Mouse (Mus musculus) cerebellum, postnatal 25 days (tissue): ENCODE data around the gene Gm21964.

Experiments
- DNase-seq, 2 experiments: peaks; one replicate each; pipeline ENCODE4 v3.0.0; 2021; ENCODE audit warnings: mixed read lengths in 2 of 2

Gm21964 gene

DNA sequence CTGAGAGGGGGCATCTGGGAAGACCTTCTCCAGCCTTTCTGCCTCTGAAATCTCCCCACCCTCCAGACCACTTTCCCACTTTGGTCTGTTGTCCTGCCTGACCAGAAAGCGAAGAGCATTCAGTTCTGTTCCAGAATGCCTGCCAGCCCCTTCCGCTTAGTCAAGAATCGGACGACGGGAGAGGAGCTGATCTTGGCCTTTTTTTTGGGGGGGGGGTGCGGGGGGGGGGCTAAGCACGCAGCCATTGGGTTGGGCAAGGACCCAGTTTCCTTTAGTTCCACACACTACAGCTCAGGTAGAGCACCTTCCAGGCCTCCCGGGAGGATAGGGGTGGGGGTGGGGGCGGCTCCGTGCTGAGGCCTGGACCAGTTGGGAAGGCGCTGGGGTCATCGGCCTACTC lies at the start of gene Gm21964:
Gene Gm21964, plus strand, starts transcription at position 301 of the 400 bp plus-strand sequence.
- DNase-seq = no peak

DNA sequence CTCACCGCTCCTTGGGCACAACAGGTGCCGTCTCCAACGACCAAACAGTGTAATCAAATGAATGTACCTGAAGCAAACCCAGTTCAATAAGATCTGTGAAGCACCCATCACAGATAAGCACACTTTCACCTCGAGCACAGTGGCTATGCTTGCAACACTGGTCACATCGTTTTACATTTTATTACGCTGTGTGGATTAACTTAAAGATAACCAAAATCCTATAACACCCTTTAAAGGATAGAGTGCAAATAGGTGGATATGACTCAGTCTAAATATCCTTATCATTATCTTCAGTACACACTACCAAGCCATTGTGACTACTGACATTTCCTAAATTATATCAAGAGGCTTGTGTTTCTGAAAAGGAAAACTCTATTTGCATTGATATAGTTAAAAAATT lies 49.8 kb upstream of the Gm21964 start:
- DNase-seq = no peak

DNA sequence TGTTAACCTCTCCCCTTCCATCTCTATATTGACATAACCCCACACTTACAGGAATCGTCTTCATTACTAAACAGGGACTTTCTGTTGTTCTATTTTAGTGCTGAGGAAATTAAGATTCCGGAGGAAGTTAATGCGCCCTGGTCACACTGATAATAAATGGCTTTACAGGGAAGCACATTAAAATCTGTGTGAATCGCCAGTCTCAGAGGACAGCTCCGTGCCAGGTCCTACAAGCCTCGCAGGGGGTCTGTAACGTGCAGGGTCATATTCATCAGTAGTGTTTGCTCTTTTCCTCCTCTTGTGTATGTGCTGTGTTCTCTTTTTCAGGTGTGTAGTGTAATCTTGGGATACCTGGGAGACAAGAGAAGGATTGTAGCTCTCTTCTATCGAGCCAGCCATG lies 42.8 kb upstream of the Gm21964 start:
- no peak for DNase-seq

DNA sequence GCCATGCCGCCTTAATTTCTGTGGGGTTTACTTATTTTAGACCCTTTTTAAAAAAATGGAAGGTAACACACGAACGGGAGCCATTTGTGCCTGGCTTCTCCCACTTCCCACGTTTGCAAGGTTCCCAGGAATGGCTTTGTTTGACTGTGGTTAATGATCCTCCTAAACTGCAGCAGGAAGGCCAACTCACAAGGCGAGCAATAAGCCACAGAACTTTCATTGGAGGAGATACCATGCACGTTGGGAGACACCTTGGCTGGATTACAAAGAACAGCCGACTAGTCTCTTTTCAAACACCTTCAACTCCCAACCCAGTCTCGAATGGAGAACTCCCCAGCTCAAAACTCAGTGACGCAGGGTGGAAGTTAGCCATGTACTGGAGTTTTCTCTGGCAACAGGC lies 36.8 kb upstream of the Gm21964 start:
- no peak for DNase-seq

DNA sequence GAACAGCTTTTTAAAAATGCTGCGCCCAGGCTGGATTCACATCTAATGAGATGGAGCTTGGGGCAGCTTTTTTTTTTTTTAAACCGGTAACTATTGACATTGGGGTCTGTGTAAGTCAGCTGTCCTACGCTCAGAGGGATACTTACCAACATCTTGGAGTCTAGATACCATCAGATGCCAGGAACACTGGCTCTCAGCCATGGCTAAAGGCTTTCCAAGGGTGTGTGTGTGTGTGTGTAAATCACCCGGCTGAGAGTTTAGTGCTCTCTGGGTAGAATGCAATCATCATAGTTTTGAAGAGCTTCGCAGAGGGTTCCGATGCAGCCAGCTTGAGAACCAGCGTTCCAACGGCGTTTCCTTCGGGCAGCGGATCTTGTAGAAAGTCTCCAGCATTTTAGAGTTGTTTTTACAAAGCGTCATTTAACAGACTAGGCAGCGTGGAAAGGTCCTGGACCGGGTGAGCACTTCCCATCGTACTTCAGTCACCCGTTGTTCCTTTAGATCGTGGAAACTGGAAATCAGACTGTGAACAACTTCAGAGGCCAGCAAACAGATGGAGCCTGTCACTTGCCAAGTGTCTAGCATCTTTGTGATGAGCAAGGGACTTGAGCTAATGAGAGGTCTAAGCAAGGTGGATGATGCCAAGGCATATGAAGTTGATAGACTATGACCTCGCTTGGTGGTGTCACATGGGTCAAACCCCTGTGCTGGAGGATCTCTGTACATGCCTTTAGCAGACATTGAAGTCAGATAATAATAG lies 36.2 kb upstream of the Gm21964 start:
- DNase-seq = peak; percentile 24 to 48

DNA sequence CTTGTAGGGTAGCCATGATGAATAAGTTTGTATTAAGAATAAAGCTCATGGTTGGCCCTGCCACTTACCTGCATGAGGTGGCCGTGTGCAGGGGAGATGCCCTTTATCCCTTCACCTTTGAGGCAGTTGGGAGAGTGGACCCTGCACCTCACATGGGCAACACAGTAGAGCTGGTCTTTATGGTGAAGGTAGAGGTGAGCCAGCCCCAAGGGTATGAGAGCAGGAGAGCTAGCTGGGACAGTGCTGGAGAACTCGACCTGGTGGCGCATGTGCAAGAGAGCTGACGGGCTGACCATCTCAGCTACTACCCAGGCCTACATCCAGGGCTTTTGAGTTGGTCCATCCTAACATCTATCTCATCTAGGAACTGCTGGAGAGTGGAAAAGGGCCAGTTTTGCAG lies 35.3 kb upstream of the Gm21964 start:
- no peak for DNase-seq

DNA sequence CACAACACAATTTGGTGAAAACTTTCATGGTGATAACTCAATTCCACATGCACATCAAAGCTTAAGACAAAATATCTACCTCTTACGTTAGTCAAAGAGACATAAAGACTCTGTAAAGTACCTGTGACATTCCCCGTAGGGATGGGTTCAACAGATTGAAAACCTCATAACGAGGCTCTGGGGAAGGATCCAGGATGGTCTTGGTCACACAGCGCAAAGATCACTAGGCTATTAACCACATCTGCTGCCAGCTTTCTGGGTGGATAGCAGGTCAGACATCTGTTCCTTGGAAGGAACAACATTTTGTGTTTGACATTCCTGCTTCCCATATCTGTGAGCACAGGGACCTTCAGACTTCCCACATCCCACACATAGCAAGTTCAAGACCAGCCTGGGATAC lies 31.3 kb upstream of the Gm21964 start:
- DNase-seq = no peak

DNA sequence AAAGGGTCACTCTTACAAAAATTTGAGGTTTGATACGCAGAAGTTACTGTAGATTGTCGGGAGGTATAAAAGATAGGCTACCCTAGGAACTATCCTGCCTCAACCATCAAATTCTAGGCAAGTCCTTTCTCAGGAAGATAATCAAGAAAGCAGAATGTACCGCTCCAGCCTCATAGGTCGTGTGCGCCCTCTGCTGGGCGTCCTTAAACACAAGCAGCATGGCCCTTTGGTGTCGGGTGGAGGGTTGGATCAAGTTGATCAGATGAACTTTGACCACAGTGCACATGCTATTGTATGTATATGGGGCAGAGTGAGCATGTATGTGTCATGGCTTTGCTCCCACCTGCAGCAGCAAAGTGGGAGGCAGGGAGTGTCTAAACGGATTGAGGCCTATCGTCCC lies 29.4 kb upstream of the Gm21964 start:
- DNase-seq = peak; percentile 70 to 85

DNA sequence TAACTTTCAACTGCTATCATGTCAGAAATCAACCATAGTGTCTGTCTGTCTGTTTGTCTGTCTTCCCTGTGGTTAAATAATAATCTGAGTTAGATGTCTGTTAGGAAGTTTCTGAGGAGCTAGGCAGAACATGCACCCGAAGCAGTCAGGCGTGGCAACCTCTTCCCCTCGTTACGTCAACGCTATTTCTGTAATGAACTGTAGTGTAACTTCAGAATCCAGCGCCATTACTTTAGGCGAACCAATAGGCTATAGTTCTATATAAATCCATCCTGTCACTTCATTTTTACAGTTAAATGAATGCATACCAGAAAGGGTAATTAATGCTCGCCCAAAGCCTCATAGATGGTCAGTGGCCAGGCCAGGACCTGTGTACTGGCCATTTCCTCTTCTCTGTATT lies 26.5 kb upstream of the Gm21964 start:
- no peak for DNase-seq

DNA sequence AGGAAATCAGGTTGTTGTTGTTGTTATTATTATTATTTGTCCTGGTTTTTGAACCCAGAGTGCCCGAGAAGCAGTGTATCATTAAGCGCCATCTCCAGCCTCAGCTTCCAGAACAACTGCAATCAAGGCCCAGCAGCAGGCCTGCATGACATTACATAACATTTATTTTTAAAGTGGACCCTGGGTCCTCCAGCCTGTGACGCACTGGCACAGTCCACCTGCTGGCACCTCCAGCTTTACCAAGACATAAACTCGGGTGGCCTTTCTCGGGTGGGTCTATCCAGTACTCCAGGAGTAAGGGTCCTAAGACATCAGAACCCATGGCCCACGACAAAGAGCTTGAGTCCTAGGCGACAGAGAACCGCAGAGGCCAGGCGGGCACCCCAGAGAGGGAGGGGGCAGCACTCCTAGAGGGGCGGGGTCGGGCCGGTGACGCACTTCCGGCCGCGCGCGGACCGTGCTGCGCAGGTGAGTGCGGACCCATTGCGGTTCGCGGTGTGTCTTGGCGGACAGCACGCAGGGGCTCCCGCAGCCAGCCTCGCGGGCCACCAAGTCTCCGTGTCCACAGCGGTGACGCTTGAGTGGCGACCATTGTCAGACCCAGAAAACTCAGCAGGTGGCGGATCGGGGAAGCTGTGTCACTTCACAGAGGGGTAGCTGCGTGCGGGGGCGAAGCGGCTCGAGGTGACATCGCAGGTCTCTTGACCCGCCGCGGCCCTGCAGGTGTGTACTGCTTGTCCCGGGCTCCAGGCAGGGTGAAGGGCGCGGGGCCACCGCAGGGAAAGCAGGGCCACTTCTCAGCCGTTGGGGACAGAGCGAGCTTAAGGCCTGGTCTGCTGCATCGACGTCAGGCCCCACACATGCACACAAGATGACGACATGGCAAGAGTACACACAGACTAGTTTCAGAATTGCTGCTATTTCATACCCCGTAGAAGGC lies 21.5 kb upstream of the Gm21964 start, which contains the start of gene Zfp612:
Gene Zfp612, plus strand, starts transcription at position 465 of the 940 bp plus-strand sequence.
- peak; percentile 91 to 92 for DNase-seq

DNA sequence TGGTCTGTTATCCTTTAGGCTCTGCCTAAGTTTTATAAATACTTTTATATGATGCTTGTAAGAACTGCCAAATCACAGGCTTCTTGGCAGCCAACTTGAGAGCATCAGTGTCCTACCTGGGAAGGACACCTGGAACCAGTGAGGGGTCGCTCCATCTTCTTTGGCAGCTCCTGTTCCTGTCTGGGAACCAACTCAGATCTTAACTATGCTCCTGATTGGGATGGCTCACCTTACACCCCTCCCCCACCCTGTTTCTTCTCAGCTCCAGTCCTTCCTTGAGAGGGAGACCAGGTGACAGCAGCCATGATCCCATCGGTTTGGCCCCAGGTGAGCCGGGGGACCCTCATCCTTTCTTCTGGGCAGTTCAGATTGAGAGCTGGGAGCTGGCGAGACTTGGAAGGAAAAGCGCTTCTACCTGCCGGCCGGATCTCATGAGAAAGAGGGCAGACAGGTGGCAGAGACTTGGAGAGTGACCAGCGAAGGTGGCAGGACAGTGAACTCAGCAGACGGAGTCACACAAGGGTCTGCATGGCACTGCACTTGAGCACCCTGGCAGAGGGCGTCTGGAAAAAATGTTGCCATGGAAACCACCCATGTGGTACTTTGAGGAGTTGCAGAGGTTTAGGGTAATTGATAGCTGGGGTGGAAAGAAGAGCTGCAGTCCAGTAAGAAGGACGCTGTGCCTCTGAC lies 18.4 kb upstream of the Gm21964 start:
- peak; percentile 25 to 47 for DNase-seq

DNA sequence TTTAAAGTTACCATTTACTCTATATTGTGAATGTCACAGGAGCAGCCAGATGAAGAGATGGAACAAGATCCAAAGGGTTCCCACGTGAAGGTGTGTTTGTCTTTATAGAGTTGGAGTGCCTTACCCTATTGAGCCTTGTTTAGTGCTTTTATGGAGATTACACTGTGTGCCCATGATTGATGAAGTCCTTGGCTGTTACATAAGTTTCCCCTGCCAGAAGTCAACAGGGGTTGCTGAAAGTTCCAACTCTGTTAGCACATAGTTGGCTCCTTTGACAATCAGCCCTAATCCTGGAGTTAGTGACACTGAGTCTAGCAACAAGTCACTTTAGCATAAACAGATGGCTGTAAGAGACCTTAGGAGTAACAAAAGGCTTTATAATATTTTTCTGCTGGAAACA lies 9.1 kb upstream of the Gm21964 start:
- no peak for DNase-seq

DNA sequence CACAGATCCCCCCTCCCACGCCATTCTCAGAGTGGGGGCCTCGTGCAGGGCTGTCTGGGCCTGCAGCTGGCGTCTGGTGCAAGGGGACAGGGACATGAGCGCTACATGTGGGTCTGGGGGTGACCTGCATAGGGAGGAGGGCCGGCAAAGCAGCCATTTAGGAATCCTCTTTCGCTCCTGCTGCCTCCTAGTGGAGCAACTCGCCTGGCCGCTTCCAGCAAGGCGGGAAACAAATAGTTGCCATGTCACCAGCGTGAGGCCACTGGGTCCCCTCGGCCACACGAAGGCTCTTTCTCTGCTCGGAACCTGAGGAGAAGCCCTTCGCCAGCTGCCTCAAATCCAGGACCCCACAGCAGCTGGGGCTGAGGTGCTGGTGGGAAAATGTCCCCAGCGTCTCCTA lies 669 bp downstream of the Gm21964 start:
- DNase-seq = no peak

DNA sequence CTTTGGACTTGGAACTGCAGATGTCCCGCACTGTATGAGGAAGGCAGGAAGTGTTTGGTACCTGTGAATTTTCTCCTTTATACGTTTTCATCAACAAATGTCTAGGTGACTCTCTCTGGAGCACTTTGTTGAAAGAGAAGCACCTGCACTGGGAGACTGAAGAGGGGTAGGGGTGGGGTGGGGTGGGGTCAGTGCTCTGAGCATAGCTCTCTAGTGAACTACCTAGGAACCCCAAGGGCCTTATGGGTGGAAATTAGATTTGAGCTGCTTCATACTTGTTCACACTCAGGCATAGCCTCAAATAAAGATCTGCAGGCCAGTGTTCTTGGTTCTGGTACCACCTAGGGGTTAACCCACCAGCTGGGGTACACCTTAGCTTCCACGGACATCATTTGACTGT lies 1.6 kb downstream of the Gm21964 start, which contains the start of gene Gm17720:
Gene Gm17720, minus strand, starts transcription at position 101 of the 400 bp plus-strand sequence.
- DNase-seq = no peak

DNA sequence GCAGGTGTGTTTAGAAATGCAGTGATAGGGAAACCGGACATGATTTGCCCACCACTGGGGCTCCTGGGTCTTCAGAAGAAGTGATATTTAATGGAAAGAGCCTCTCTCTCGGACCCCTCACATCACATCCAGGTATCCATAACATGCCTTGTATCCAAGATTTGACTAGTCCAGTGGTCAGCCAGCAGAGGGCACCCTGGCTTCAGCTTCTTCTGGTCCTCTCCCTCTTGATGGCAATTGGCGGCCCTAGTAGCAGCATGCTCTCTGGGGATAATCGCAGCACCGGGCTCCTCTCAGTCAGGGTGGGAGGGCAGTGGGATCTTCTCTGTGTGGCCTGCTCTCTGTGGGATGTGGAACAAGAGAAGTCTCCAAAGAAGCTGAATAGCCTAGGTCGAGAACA lies 18.7 kb downstream of the Gm21964 start:
- peak; percentile 79 to 87 for DNase-seq

DNA sequence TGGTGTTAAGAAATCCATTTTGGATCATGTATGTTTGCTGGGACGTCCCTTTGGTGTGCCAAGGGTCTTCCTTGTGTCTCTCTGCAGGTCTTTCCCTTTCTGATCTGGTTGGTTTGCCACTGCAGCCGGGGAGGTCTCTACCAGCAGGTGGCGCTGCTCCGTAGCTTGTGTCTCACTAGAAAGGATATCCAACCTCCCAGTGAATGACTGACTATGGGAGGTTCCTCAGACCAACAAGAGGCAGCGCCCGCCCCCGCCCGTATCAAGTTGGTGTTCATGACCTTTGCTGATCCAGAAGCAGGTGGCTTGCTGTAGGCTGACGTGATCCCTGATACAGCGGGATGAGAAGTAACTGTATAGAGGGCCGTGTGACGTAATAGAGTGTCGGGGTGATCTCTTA lies 29.5 kb downstream of the Gm21964 start:
- peak; percentile 91 to 94 for DNase-seq

DNA sequence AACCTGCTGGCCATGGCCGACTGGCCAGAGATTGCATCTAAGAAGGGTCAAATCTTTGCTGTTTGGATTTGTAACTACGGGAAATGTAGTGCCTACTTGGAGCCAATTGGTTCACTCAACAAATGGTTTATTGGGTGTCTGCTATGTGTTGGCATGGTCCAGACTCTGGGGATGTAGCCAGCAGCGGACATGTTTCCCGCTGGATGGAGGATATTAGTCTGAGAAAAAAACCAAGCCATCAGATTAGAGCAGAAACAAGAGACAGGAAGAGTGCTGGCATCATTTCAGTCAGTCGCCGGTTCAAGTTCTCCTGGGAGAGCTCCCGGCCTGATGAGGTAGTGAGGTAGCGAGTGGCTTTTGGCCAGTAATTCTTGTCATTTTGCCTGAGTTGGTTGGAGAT lies 33.2 kb downstream of the Gm21964 start:
- DNase-seq = peak in 1 of 2 experiments; percentile 28

DNA sequence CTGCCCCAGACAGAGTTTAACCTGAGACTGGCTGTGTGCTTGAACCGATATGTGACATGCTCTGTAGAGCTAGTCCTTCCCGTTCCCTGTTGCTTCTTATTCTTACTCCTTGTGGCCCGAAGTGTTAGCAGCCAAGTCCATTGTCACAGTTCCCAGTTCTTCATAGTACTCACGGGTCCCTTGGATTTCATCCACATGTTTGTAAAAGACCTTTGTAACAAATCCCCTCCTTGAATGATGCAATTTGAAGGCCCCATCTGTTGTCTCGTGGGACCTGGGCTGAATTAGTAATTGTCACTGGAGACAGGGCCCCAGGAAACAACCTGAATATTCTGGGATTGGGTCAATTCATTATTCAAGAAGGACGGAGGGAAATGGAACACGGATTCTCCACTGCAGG lies 34.5 kb downstream of the Gm21964 start:
- DNase-seq = no peak

DNA sequence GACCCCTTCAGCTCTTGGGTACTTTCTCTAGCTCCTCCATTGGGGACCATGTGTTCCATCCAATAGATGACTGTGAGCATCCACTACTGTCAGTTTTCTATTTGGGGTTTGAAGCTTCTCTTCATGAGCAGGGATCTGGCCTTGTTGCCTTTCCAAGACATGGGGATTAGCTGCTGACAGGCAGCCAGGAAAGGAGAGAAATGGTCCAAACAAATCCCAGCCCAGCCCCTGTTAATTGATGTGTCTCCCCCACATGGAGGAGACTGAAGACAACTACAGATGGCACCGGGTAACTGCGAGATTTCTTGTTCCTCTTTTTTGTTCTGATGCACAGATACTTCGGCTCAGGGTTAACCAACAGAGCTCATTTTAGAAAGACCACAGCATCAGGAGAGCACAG lies 39.1 kb downstream of the Gm21964 start:
- no peak for DNase-seq

DNA sequence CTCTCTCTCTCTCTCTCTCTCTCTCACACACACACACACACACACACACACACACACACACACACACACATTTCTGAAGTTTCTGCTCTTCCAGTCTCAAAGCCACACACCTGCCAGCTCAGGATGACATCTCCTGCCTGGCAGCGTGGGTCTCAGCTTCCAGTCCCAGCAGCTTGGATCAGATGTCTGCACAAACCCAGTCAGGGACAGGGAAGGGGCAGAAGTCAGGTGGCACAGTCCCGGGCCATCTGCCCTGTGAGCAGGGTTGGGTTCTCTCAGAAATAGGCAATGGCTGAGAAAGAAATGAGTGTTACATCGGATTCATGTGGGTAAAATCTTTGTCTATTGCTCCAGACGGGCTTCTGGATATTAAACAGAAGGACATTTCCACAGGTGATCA lies 39.8 kb downstream of the Gm21964 start:
- DNase-seq = peak; percentile 46 to 65

DNA sequence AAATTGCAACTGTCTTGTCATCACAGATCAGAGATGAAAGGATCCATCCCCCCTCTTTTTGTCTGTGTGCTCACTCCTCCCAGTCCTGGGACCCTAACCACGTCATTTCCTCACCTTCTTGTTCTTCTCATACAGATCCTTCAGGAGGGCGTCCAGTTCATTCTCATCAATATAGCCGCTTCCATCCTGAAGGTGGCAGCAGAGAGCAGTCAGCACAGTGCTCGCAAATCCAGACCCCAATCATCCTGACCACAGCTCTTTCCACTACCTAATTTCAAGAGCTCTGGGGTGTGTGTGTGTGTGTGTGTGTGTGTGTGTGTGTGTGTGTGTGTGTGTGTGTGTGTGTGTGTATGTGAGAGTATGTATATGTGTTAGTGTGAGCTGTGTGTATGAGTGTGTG lies 44.5 kb downstream of the Gm21964 start:
- DNase-seq = peak; percentile 79 to 81

DNA sequence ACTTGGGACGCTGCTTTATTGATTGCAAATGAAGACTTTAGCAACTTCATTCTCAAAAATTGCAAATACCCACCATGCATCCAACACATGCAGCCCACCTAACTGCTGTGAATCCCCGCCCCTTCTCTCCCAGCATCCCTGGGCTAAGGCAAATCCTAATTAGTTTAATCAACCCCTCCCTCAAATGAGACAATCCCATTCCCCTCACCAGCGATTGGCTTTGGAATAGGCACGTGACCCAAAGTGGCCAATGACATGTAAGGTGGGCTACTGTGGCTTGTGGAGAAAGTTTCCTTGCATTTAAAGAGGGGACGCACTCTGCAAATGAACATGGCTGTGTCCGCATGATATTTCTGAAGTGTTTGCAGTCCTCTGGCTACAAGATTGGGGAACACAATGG lies 51.9 kb downstream of the Gm21964 start:
- no peak for DNase-seq
